8 mouse cellular contexts compared by ENCODE assay signal in the genomic region with DNA sequence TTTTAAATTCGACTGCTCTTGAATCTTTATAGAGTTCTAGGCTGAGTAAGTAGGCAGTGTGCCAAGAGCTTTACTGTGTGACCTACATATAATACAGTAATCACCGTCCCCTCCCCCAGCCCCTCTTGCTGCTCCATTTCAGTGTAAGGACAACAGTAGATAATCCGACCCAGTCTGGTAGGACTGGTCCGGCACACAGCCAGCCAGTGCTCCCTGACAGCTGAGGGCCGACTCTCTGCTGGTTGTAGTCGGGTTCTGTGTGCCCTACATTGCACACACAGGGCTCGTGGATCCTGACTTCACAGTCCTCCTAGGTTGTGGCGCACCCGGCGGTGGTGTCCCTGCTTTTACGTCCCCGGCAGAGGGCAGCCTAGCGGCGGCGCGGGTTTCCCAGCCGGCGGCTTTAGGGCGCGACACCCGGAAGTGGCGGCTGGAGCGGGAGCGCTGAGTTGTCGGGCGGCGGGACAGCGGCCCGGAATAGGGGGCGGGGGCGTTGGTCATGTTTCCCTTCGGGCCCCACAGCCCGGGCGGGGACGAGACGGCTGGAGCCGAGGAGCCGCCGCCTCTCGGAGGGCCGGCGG. TPM values are rescaled to one million over a fixed set of nuclear protein-coding genes. Genes with fewer than 3 reads are reported as not detected.
A peak's percentile ranks its signal among the peaks of the same experiment; 100 is the strongest.
DNase-seq lines count a peak whose midpoint lies in the region; ATAC-seq and TF ChIP-seq lines count a peak whose summit lies in the region.

A gene (plus strand): TSS at position 433 of the 581 bp plus-strand sequence.

- peak within 1 kb of the TSS; percentile 74 for H3K4me3 ChIP-seq in bone marrow macrophage, adult 2 months (ENCODE audit: insufficient read depth, low read length)
- peak within 1 kb of the TSS; percentile 71 for H3K4me3 ChIP-seq in embryonic fibroblast, embryonic 13.5 days (ENCODE audit: insufficient read depth, low read length)
- H3K4me3 ChIP-seq in kidney, embryonic 14.5 days (ENCODE audit: low read length) = peak within 1 kb of the TSS; percentile 97
- peak within 1 kb of the TSS; percentile 94 for H3K4me3 ChIP-seq in limb, embryonic 15.5 days

- peaks cover 6% of the 10 kb centered on the region for H3K4me1 ChIP-seq in bone marrow macrophage, adult 2 months (ENCODE audit: control insufficient read depth, insufficient read depth, low read length)
- H3K4me1 ChIP-seq in embryonic fibroblast, embryonic 13.5 days (ENCODE audit: control insufficient read depth, insufficient read depth, low read length) = no peaks in the 10 kb centered on the region
- peaks cover 11% of the 10 kb centered on the region for H3K4me1 ChIP-seq in kidney, embryonic 14.5 days (ENCODE audit: control insufficient read depth, insufficient read depth, low read length)
- H3K4me1 ChIP-seq in limb, embryonic 15.5 days = peaks cover 18% of the 10 kb centered on the region

- H3K4me2 ChIP-seq in kidney, embryonic 14.5 days (replicated peaks; ENCODE audit: low read depth, low read length) = peak within 1 kb of the TSS; percentile 75
- H3K4me2 ChIP-seq in limb, embryonic 15.5 days = peak within 1 kb of the TSS; percentile 73

- no peak for TF ChIP-seq CTCF in bone marrow macrophage, adult 2 months (IDR thresholded peaks at IDR 0.05; ENCODE audit: low read depth, low read length)
- TF ChIP-seq CTCF in embryonic fibroblast, embryonic 13.5 days (IDR thresholded peaks at IDR 0.05; ENCODE audit: borderline replicate concordance, insufficient read depth, low read length) = no peak

- no peaks in the 10 kb centered on the region for H3K27me3 ChIP-seq in kidney, embryonic 14.5 days (ENCODE audit: control insufficient read depth, insufficient read depth, low read length)
- no peaks in the 10 kb centered on the region for H3K27me3 ChIP-seq in limb, embryonic 15.5 days

- peak within 1 kb of the TSS; percentile 96 for H3K9ac ChIP-seq in kidney, embryonic 14.5 days (ENCODE audit: low read depth, low read length)
- peak within 1 kb of the TSS; percentile 94 for H3K9ac ChIP-seq in limb, embryonic 15.5 days

- H3K36me3 ChIP-seq in kidney, embryonic 14.5 days (ENCODE audit: control insufficient read depth, insufficient read depth, low read length) = peaks cover 3% of the 10 kb centered on the region; the same call in 1 of the 2 replicates
- no peaks in the 10 kb centered on the region for H3K36me3 ChIP-seq in limb, embryonic 15.5 days

- TF ChIP-seq POLR2A in bone marrow macrophage, adult 2 months (IDR thresholded peaks at IDR 0.05; ENCODE audit: borderline replicate concordance, low read depth, low read length) = 0 out of 2 replicates have a peak, but pooled peaks have one; percentile 19
- TF ChIP-seq POLR2A in embryonic fibroblast, embryonic 13.5 days (IDR thresholded peaks at IDR 0.05; ENCODE audit: low read depth, low read length) = peak; percentile 85

- peak; percentile 94 for DNase-seq in A20 (ENCODE audit: low read depth, low spot score)
- DNase-seq in heart, adult 9 months (ENCODE audit: low spot score in 2 of 2) = peak; percentile 88 to 91
- peak; percentile 85 to 89 for DNase-seq in monocyte, adult 2 months (ENCODE audit: low read depth in 1 of 2, low spot score in 2 of 2)
- DNase-seq in spleen, postnatal 36 days (ENCODE audit: low spot score in 2 of 2) = peak; percentile 85 to 88

- ATAC-seq in kidney, embryonic 14.5 days (ENCODE audit: low FRiP score, low TSS enrichment) = peak; percentile 94
- peak; percentile 95 for ATAC-seq in limb, embryonic 15.5 days (ENCODE audit: insufficient number of reproducible peaks, low FRiP score, low TSS enrichment, low read depth)

- H3K9me3 ChIP-seq in kidney, embryonic 14.5 days (ENCODE audit: control insufficient read depth, low read length) = no peaks in the 10 kb centered on the region
- no peaks in the 10 kb centered on the region for H3K9me3 ChIP-seq in limb, embryonic 15.5 days

- peak within 1 kb of the TSS; percentile 50 for H3K27ac ChIP-seq in bone marrow macrophage, adult 2 months (ENCODE audit: insufficient read depth, low read depth, low read length)
- peak within 1 kb of the TSS; percentile 76 for H3K27ac ChIP-seq in embryonic fibroblast, embryonic 13.5 days (ENCODE audit: insufficient read depth, low read length)
- peak within 1 kb of the TSS; percentile 98 for H3K27ac ChIP-seq in kidney, embryonic 14.5 days (ENCODE audit: low read depth, low read length)
- peak within 1 kb of the TSS; percentile 97 for H3K27ac ChIP-seq in limb, embryonic 15.5 days

- 2% methylated on average over 42 of the region's 42 CpGs for WGBS in kidney, embryonic 14.5 days
- WGBS in limb, embryonic 15.5 days = under 1% methylated on average over 39 of the region's 42 CpGs

RNA-seq across cellular contexts. Expression of the gene that starts here (rescaled TPM):
- polyA plus RNA-seq in bone marrow macrophage, adult 2 months (2012; ENCODE audit: insufficient read depth, insufficient read length, missing spikeins) = 10.8 and 10.9 TPM in 2 replicates
- 24.4 and 26.3 TPM in 2 replicates for polyA plus RNA-seq in embryonic fibroblast, embryonic 13.5 days (2011; ENCODE audit: insufficient read length, low read depth, missing spikeins)
- 12.1 and 14.6 TPM in 2 replicates for polyA plus RNA-seq in kidney, embryonic 14.5 days (2014; fragmentation: Nextera tagmentation; extraction: Ambion mirVana)
- polyA plus RNA-seq in limb, embryonic 15.5 days (2015; fragmentation: Nextera tagmentation; extraction: Ambion mirVana) = 9.3 and 13.7 TPM in 2 replicates

Comparison
In these comparisons a context has a peak if more than half of its experiments do, and no peak if none do; other contexts are left out.
1. Peak in every context shown above with its lines: DNase-seq, ATAC-seq, H3K4me3 ChIP-seq and H3K27ac ChIP-seq.